Mouse (Mus musculus): ENCODE results near the gene Usp39. TPM values are rescaled to one million over a fixed set of nuclear protein-coding genes. Genes with fewer than 3 reads are reported as not detected.

The Usp39 gene
- total RNA-seq, 2 experiments from 2014 or later: 66.8 to 115 TPM

GRCm38 (mm10) chr6:72373184-72373583, 28.2 kb upstream of the Usp39 start:
- no peak for ATAC-seq (replicated peaks; ENCODE audit: poor library complexity)

- no peak for ATAC-seq (replicated peaks; ENCODE audit: poor library complexity)
These were observed 26.6 kb upstream of the Usp39 start for GRCm38 (mm10) chr6:72371571-72371970.

GRCm38 (mm10) chr6:72371147-72371546, 26.2 kb upstream of the Usp39 start:
- ATAC-seq (replicated peaks; ENCODE audit: poor library complexity): no peak

GRCm38 (mm10) chr6:72370091-72370490, 25.1 kb upstream of the Usp39 start:
- ATAC-seq (replicated peaks; ENCODE audit: poor library complexity): no peak

- ATAC-seq (replicated peaks; ENCODE audit: poor library complexity): peak; percentile 51
These were observed 24.6 kb upstream of the Usp39 start for GRCm38 (mm10) chr6:72369557-72369956.

GRCm38 (mm10) chr6:72367460-72367974, 22.5 kb upstream of the Usp39 start:
- ATAC-seq (replicated peaks; ENCODE audit: poor library complexity): no peak

- ATAC-seq (replicated peaks; ENCODE audit: poor library complexity): no peak
These were observed 22.0 kb upstream of the Usp39 start, which contains the start of gene Rnf181 for GRCm38 (mm10) chr6:72366844-72367443. Gene Rnf181 (minus strand): TSS chr6:72366956.

GRCm38 (mm10) chr6:72366304-72366703, 21.3 kb upstream of the Usp39 start:
- ATAC-seq (replicated peaks; ENCODE audit: poor library complexity): no peak

GRCm38 (mm10) chr6:72364985-72365384, 20.0 kb upstream of the Usp39 start:
- no peak for ATAC-seq (replicated peaks; ENCODE audit: poor library complexity)

GRCm38 (mm10) chr6:72364009-72364408, 19.0 kb upstream of the Usp39 start:
- no peak for ATAC-seq (replicated peaks; ENCODE audit: poor library complexity)

GRCm38 (mm10) chr6:72362132-72363028, 17.4 kb upstream of the Usp39 start:
- ATAC-seq (replicated peaks; ENCODE audit: poor library complexity): peak; percentile 86

GRCm38 (mm10) chr6:72361121-72361551, 16.2 kb upstream of the Usp39 start:
- ATAC-seq (replicated peaks; ENCODE audit: poor library complexity): peak; percentile 37

- ATAC-seq (replicated peaks; ENCODE audit: poor library complexity): no peak
These were observed 15.6 kb upstream of the Usp39 start for GRCm38 (mm10) chr6:72360599-72360935.

- ATAC-seq (replicated peaks; ENCODE audit: poor library complexity): no peak
These were observed 15.1 kb upstream of the Usp39 start for GRCm38 (mm10) chr6:72359891-72360598.

GRCm38 (mm10) chr6:72359343-72359742, 14.4 kb upstream of the Usp39 start:
- no peak for ATAC-seq (replicated peaks; ENCODE audit: poor library complexity)

- no peak for ATAC-seq (replicated peaks; ENCODE audit: poor library complexity)
These were observed 13.2 kb upstream of the Usp39 start for GRCm38 (mm10) chr6:72358086-72358764.

GRCm38 (mm10) chr6:72357164-72358079, 12.4 kb upstream of the Usp39 start:
- peak; percentile 51 for ATAC-seq (replicated peaks; ENCODE audit: poor library complexity)

GRCm38 (mm10) chr6:72356001-72356532, 11.1 kb upstream of the Usp39 start:
- ATAC-seq (replicated peaks; ENCODE audit: poor library complexity): no peak

Measured in megakaryocyte progenitor cell, adult 5-6 weeks (primary cell).